Mouse (Mus musculus): ENCODE data around the gene Pkhd1. TPM values are rescaled to one million over a fixed set of nuclear protein-coding genes. Genes with fewer than 3 reads are reported as not detected.
A peak's percentile ranks its signal among the peaks of the same experiment; 100 is the strongest.
"Not testable (repeated sequence)": the region's sequence is repeated elsewhere in the genome, so short reads cannot be mapped to it uniquely, and the experiment has no call there.

The Pkhd1 gene
- total RNA-seq, 4 experiments from 2014 or later, result 0.03 to 0.15 (median 0.05) TPM

- DNase-seq, result no peak
These were observed 357.5 kb downstream of the Pkhd1 start for GRCm38 (mm10) chr1:20260403-20260802.

GRCm38 (mm10) chr1:20248169-20248568 is 369.7 kb downstream of the Pkhd1 start:
- DNase-seq, result no peak

- DNase-seq, result no peak
These were observed 401.2 kb downstream of the Pkhd1 start for GRCm38 (mm10) chr1:20216681-20217080.

GRCm38 (mm10) chr1:20190444-20190843 is 427.4 kb downstream of the Pkhd1 start:
- DNase-seq, result no peak

- no peak for DNase-seq
These were observed 437.7 kb downstream of the Pkhd1 start for GRCm38 (mm10) chr1:20180157-20180556.

GRCm38 (mm10) chr1:20171199-20171598 is 446.7 kb downstream of the Pkhd1 start:
- DNase-seq, result no peak

- not testable (repeated sequence) for DNase-seq
These were observed 467.2 kb downstream of the Pkhd1 start for GRCm38 (mm10) chr1:20150627-20151026.

- DNase-seq, result no peak
These were observed 467.8 kb downstream of the Pkhd1 start for GRCm38 (mm10) chr1:20150016-20150415.

- DNase-seq, result no peak
These were observed 481.7 kb downstream of the Pkhd1 start for GRCm38 (mm10) chr1:20136205-20136604.

GRCm38 (mm10) chr1:20135065-20135618 is 482.7 kb downstream of the Pkhd1 start:
- no peak for DNase-seq

- DNase-seq, result no peak
These were observed 484.2 kb downstream of the Pkhd1 start for GRCm38 (mm10) chr1:20133636-20134035.

GRCm38 (mm10) chr1:20131786-20132596 is 485.9 kb downstream of the Pkhd1 start:
- DNase-seq, result peak; percentile 0

- no peak for DNase-seq
These were observed 500.5 kb downstream of the Pkhd1 start for GRCm38 (mm10) chr1:20117331-20117730.

- DNase-seq, result no peak
These were observed 548.1 kb downstream of the Pkhd1 start for GRCm38 (mm10) chr1:20069733-20070132.

GRCm38 (mm10) chr1:20058245-20058644 is 559.6 kb downstream of the Pkhd1 start:
- peak; percentile 10 for DNase-seq

GRCm38 (mm10) chr1:20039389-20039788 is 578.5 kb downstream of the Pkhd1 start:
- DNase-seq, result no peak

GRCm38 (mm10) chr1:20035277-20035676 is 582.6 kb downstream of the Pkhd1 start:
- DNase-seq, result no peak

GRCm38 (mm10) chr1:20018198-20018925 is 599.5 kb downstream of the Pkhd1 start:
- peak; percentile 4 for DNase-seq

GRCm38 (mm10) chr1:20017619-20018018 is 600.2 kb downstream of the Pkhd1 start:
- DNase-seq, result no peak

Data from adrenal gland, adult 8-10 months (tissue).